Mouse (Mus musculus) kidney, embryonic 14.5 days (tissue): ENCODE results near the gene Slc16a13. TPM values are rescaled to one million over a fixed set of nuclear protein-coding genes. Genes with fewer than 3 reads are reported as not detected.

ENCODE experiments used
- ATAC-seq: fragments of 200-750 bp; cut with Nextera tagmentation; 2 replicates; pipeline ENCODE4 v1.8.0; 2017; ENCODE audit warnings: moderate number of reproducible peaks, mild to moderate bottlenecking, moderate TSS enrichment, moderate library complexity; ENCODE audit not compliant: low FRiP score, low TSS enrichment
- H3K27ac ChIP-seq: fragments of 300-500 bp; sonication (generic); 2 replicates; pipeline ENCODE4 v1.5.1; 2014; ENCODE audit warnings: low read depth, mild to moderate bottlenecking, low read length, moderate library complexity, mixed read lengths
- H3K27me3 ChIP-seq: fragments of 300-500 bp; sonication (generic); 2 replicates; pipeline ENCODE4 v1.6.1; 2014; ENCODE audit warnings: mild to moderate bottlenecking, low read length; ENCODE audit not compliant: control insufficient read depth, insufficient read depth
- H3K36me3 ChIP-seq: fragments of 300-500 bp; sonication (generic); 2 replicates; pipeline ENCODE4 v1.6.1; 2014; ENCODE audit warnings: low read length, mixed read lengths; ENCODE audit not compliant: control insufficient read depth, insufficient read depth
- H3K4me1 ChIP-seq: fragments of 300-500 bp; sonication (generic); 2 replicates; pipeline ENCODE4 v1.6.1; 2014; ENCODE audit warnings: low read length, mixed read lengths; ENCODE audit not compliant: control insufficient read depth, insufficient read depth
- H3K4me2 ChIP-seq: fragments of 300-500 bp; sonication (generic); replicated peaks from 2 replicates; pipeline ENCODE4 v1.6.1; 2014; ENCODE audit warnings: low read depth, mild to moderate bottlenecking, low read length
- H3K4me3 ChIP-seq: fragments of 300-500 bp; sonication (generic); 2 replicates; pipeline ENCODE4 v1.5.1; 2014; ENCODE audit warnings: mild to moderate bottlenecking, low read length
- H3K9ac ChIP-seq: fragments of 300-500 bp; sonication (generic); 2 replicates; pipeline ENCODE4 v1.6.1; 2014; ENCODE audit warnings: low read depth, mild to moderate bottlenecking, low read length, moderate library complexity
- H3K9me3 ChIP-seq: fragments of 300-500 bp; sonication (generic); 2 replicates; pipeline ENCODE4 v1.6.1; 2016; ENCODE audit warnings: low read length; ENCODE audit not compliant: control insufficient read depth
- WGBS: fragments of 180-500 bp; shearing (Covaris S2); extraction: QIAGEN DNeasy Blood & Tissue Kit; methylation state at CpG from one replicate; pipeline ENCODE4 v1.1.7; 2014; 5-methylcytosine and 5-hydroxymethylcytosine counted together
- polyA plus RNA-seq: library from polyadenylated mRNA; unstranded; fragments of >200 nt; fragmentation: Nextera tagmentation; extraction: Ambion mirVana; gene quantifications from 2 replicates; pipeline ENCODE4 v1.2.1, GENCODE M21; 2014

Slc16a13 gene
- polyA plus RNA-seq, 1 experiment from 2014 or later, result 14.2 TPM

DNA sequence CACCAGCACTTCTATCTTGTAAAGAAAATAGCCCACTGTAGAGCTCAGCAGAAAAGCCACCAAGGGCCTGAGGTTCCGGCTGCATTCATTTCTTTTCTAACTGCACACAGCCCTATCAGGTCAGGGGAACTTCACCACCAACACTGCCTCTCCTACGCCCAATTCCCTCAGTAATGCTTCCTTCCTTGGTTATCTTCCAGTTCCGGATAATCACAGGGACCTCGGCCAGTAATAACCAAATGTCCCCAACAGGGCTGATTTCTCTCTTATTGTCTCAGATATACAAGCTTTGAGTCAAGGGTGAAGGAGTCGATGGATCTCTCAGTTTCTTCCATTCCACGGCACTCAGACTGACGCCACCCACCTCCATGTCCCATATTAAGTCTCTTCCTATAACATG lies 13.6 kb downstream of the Slc16a13 start:
- Histone ChIP-seq H3K4me2 (no peak overlapping the region), H3K4me1 (no peaks in the 10 kb centered on the region), H3K4me3 (no peak overlapping the region), H3K27ac (no peak overlapping the region), H3K9me3 (no peaks in the 10 kb centered on the region), H3K36me3 (no peaks in the 10 kb centered on the region), H3K27me3 (no peaks in the 10 kb centered on the region), H3K9ac (no peak overlapping the region)
- WGBS, result 82% methylated on average over 7 of the region's 7 CpGs
- ATAC-seq, result no peak

GRCm38 (mm10) chr11:70206801-70207200 lies 14.1 kb downstream of the Slc16a13 start:
- no peak overlapping the region for H3K9ac ChIP-seq
- no peak overlapping the region for H3K4me2 ChIP-seq
- no peak overlapping the region for H3K27ac ChIP-seq
- no peaks in the 10 kb centered on the region for H3K4me1 ChIP-seq
- no peaks in the 10 kb centered on the region for H3K9me3 ChIP-seq
- no peak for ATAC-seq
- H3K27me3 ChIP-seq, result no peaks in the 10 kb centered on the region
- no peaks in the 10 kb centered on the region for H3K36me3 ChIP-seq
- WGBS, result 81% methylated on average over 2 of the region's 2 CpGs
- no peak overlapping the region for H3K4me3 ChIP-seq

GRCm38 (mm10) chr11:70201691-70202090 lies 19.2 kb downstream of the Slc16a13 start:
- ATAC-seq, result peak; percentile 68; the same call in 1 of the 2 replicates
- 37% methylated on average over 5 of the region's 5 CpGs for WGBS

GRCm38 (mm10) chr11:70200036-70200608 lies 20.7 kb downstream of the Slc16a13 start:
- Histone ChIP-seq H3K36me3 (no peaks in the 10 kb centered on the region), H3K9ac (no peak overlapping the region), H3K9me3 (no peaks in the 10 kb centered on the region), H3K27me3 (no peaks in the 10 kb centered on the region), H3K4me3 (no peak overlapping the region), H3K4me2 (0 out of 2 replicates have a peak overlapping the region, but pooled peaks have one; percentile 10), H3K27ac (peak overlapping the region; percentile 39; the same call in 1 of the 2 replicates), H3K4me1 (peaks cover 9% of the 10 kb centered on the region)
- peak; percentile 47; the same call in 1 of the 2 replicates for ATAC-seq
- 58% methylated on average over 5 of the region's 5 CpGs for WGBS

More at GRCm38 (mm10) chr11:70201691-70202090, 19.2 kb downstream of the Slc16a13 start:
- Histone ChIP-seq H3K4me2 (no peak overlapping the region), H3K27me3 (no peaks in the 10 kb centered on the region), H3K4me1 (peaks cover 9% of the 10 kb centered on the region), H3K27ac (no peak overlapping the region), H3K9me3 (no peaks in the 10 kb centered on the region), H3K9ac (no peak overlapping the region), H3K36me3 (no peaks in the 10 kb centered on the region), H3K4me3 (no peak overlapping the region)

- H3K4me1 ChIP-seq, result peaks cover 9% of the 10 kb centered on the region
- no peak for ATAC-seq
- WGBS, result 76% methylated on average over 8 of the region's 8 CpGs
- H3K4me3 ChIP-seq, result no peak overlapping the region
- H3K9ac ChIP-seq, result no peak overlapping the region
- no peaks in the 10 kb centered on the region for H3K9me3 ChIP-seq
- H3K27ac ChIP-seq, result peak overlapping the region; percentile 39; the same call in 1 of the 2 replicates
- no peaks in the 10 kb centered on the region for H3K36me3 ChIP-seq
- H3K4me2 ChIP-seq, result no peak overlapping the region
- no peaks in the 10 kb centered on the region for H3K27me3 ChIP-seq
These were observed 21.8 kb downstream of the Slc16a13 start for GRCm38 (mm10) chr11:70199107-70199506.

GRCm38 (mm10) chr11:70198332-70198731 lies 22.5 kb downstream of the Slc16a13 start:
- H3K9ac ChIP-seq, result no peak overlapping the region
- H3K36me3 ChIP-seq, result no peaks in the 10 kb centered on the region
- H3K27me3 ChIP-seq, result no peaks in the 10 kb centered on the region
- no peak overlapping the region for H3K4me2 ChIP-seq
- WGBS, result 90% methylated on average over 3 of the region's 3 CpGs
- H3K27ac ChIP-seq, result no peak overlapping the region
- no peak overlapping the region for H3K4me3 ChIP-seq
- no peaks in the 10 kb centered on the region for H3K9me3 ChIP-seq
- peaks cover 14% of the 10 kb centered on the region for H3K4me1 ChIP-seq
- no peak for ATAC-seq

DNA sequence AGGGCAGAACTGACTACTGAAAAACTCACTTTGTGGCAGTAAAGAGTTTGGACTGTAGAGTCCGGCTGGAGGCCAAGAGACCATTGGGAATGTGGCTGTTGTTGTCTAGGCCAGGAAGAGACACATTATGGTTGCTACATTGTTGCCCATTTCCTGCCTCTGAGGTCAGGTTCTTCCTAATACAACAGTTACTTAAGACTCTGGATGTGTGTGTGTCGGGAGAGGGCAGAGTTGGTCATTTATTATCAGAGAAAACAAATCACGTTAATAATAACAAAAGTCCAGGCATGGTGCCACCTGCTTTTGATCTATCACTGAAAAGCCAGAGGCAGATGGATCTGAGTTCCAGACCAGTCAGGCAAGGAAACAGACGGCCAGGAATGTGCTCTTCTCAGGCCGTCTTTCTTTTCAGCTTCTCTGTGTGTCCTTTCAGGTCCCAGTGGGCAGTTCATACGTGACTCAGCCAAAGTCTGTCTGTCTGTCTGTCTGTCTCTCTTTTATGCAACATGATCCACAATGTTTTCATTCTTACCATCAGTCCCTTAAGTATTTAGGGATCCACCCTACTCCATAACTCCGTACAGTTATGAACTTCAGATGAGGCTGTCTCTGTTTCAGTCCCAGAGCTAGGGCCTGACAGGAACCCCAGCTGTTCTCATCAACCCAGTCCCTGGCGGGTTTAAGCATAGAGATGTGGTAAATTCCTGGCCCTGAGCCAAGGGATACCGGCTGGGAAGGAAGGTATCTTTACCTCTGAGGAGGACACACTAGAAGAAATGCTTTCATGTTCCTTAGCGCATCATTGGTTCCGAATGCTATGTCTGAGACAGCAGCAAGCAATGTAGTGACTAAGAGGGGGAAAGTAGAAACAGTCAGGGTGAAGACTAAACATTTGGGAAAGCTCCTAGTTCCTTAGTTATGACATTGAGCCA lies 27.2 kb downstream of the Slc16a13 start:
- Histone ChIP-seq H3K9ac (no peak overlapping the region), H3K4me2 (no peak overlapping the region), H3K9me3 (no peaks in the 10 kb centered on the region), H3K36me3 (no peaks in the 10 kb centered on the region), H3K27ac (no peak overlapping the region), H3K27me3 (no peaks in the 10 kb centered on the region), H3K4me3 (no peak overlapping the region), H3K4me1 (0 out of 2 replicates have a peak, but pooled peaks cover 5% of the 10 kb centered on the region)
- 32% methylated on average over 11 of the region's 11 CpGs for WGBS
- ATAC-seq, result no peak

DNA sequence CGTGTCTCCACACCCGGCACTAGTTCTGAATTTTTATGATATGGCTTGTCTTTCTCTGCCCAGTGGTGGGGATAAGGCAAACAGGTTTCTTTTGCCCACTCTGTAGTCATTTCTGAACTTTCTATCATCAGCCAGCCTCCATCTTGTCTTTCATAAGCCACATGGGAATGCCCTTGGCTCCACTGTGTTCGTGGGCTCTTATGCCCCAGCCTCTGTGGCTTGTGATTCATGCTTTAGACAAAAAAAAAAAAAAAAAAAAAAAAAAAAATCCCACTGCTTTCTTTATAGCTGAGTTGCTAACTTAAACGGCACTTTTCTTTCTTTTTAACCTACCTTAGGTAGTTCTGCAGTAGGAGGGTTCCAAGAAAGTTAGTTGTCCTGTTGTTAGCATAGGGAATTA lies 28.7 kb downstream of the Slc16a13 start:
- no peak for ATAC-seq
- no peaks in the 10 kb centered on the region for H3K36me3 ChIP-seq
- 79% methylated on average over 4 of the region's 4 CpGs for WGBS

DNA sequence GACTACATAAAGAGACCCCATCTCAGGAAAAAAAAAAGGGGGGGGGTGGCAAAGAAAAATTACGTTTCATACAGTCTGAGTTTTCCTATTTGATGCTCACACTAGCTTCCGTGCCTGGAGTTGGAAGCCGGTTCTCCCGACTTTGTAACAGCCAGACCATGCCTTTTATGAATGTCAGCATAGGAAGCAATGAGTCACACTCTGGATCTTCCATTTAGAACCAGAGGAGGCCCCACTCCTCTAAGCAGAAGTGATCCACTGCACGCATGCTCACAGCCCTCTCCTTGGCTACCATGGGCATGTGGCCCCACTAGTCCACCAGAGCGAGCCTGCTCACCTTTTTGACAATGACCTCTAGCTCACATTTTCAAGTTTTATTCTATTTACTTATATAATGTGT lies 29.7 kb downstream of the Slc16a13 start:
- Histone ChIP-seq H3K27me3 (no peaks in the 10 kb centered on the region), H3K4me2 (no peak overlapping the region)

More for the DNA sequence above, 28.7 kb downstream of the Slc16a13 start:
- no peak overlapping the region for H3K27ac ChIP-seq
- no peak overlapping the region for H3K4me2 ChIP-seq
- no peak overlapping the region for H3K9ac ChIP-seq
- H3K4me1 ChIP-seq, result 0 out of 2 replicates have a peak, but pooled peaks cover 5% of the 10 kb centered on the region
- H3K4me3 ChIP-seq, result no peak overlapping the region
- H3K9me3 ChIP-seq, result no peaks in the 10 kb centered on the region
- H3K27me3 ChIP-seq, result no peaks in the 10 kb centered on the region

More for the DNA sequence above, 29.7 kb downstream of the Slc16a13 start:
- Histone ChIP-seq H3K27ac (no peak overlapping the region), H3K4me1 (0 out of 2 replicates have a peak, but pooled peaks cover 5% of the 10 kb centered on the region), H3K9me3 (no peaks in the 10 kb centered on the region), H3K4me3 (no peak overlapping the region), H3K9ac (no peak overlapping the region), H3K36me3 (no peaks in the 10 kb centered on the region)
- WGBS, result 83% methylated on average over 6 of the region's 6 CpGs
- no peak for ATAC-seq
